ENCODE assay signal across 11 mouse cellular contexts in the genomic region with DNA sequence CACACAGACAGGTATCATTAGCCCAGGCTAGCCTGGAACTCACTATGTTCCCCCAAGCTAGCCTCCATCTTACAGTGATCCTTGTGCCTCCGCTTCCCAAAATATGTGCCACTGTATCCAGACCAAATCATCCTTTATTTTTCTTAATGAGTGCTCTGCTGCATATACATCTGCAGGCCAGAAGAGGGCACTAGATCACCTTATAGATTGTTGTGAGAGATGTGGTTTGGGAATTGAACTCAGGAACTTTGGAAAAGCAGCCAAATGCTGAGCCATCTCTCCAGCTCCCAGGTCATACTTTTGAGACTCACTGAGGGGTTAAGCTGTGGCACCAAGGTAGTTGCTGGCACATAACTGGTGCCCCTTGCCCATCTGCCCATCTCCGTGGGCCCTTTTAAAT. TPM values are rescaled to one million over a fixed set of nuclear protein-coding genes. Genes with fewer than 3 reads are reported as not detected.
DNase-seq lines count a peak whose midpoint lies in the region; ATAC-seq and TF ChIP-seq lines count a peak whose summit lies in the region.
"Had no signal": no experiment of that assay in that cellular context is flagged by ENCODE, and none has a peak within 500 bp of the region (broad histone marks: within the 10 kb centered on the region; RNA-seq: fewer than 3 reads in every experiment).

No protein-coding gene starts in this region.

- H3K4me1 ChIP-seq in heart, postnatal 0 days (ENCODE audit: control insufficient read depth, insufficient read depth), result 0 out of 2 replicates have a peak, but pooled peaks cover 1% of the 10 kb centered on the region
- peaks cover 13% of the 10 kb centered on the region for H3K4me1 ChIP-seq in heart, embryonic 10.5 days
- H3K4me1 ChIP-seq in midbrain, postnatal 0 days (ENCODE audit: insufficient read depth, low read length), result no peaks in the 10 kb centered on the region
- H3K4me1 ChIP-seq in midbrain, embryonic 10.5 days, result no peaks in the 10 kb centered on the region; the same call in 1 of the 2 replicates
- H3K4me1 ChIP-seq in bone marrow, adult 2 months (ENCODE audit: control insufficient read depth, insufficient read depth, low read length), result peaks cover 2% of the 10 kb centered on the region; the same call in 1 of the 2 replicates
- peaks cover 16% of the 10 kb centered on the region for H3K4me1 ChIP-seq in heart, embryonic 12.5 days (replicated peaks)

- TF ChIP-seq CTCF in heart, postnatal 0 days (IDR thresholded peaks at IDR 0.05; ENCODE audit: low read depth), result peak; percentile 88
- TF ChIP-seq CTCF in midbrain, postnatal 0 days (IDR thresholded peaks at IDR 0.05), result peak; percentile 86
- 0 out of 2 replicates have a peak, but pooled peaks have one; percentile 4 for TF ChIP-seq CTCF in bone marrow, adult 2 months (IDR thresholded peaks at IDR 0.05; ENCODE audit: control insufficient read depth, insufficient read depth, low read length)

- no peak for TF ChIP-seq EP300 in heart, postnatal 0 days (IDR thresholded peaks at IDR 0.05; ENCODE audit: low read depth)

- WGBS in heart, postnatal 0 days, result 65% methylated on average over 2 of the region's 2 CpGs
- 67% methylated on average over 2 of the region's 2 CpGs for WGBS in heart, embryonic 10.5 days
- 66% methylated on average over 2 of the region's 2 CpGs for WGBS in midbrain, postnatal 0 days
- 78% methylated on average over 2 of the region's 2 CpGs for WGBS in midbrain, embryonic 10.5 days
- 65% methylated on average over 2 of the region's 2 CpGs for WGBS in bone marrow, adult 2 months
- WGBS in heart, embryonic 12.5 days, result 70% methylated on average over 2 of the region's 2 CpGs

- H3K36me3 ChIP-seq in heart, postnatal 0 days (replicated peaks; ENCODE audit: control insufficient read depth, insufficient read depth, low read length), result no peaks in the 10 kb centered on the region
- no peaks in the 10 kb centered on the region for H3K36me3 ChIP-seq in heart, embryonic 10.5 days
- no peaks in the 10 kb centered on the region for H3K36me3 ChIP-seq in midbrain, postnatal 0 days (ENCODE audit: insufficient read depth, low read length)
- no peaks in the 10 kb centered on the region for H3K36me3 ChIP-seq in midbrain, embryonic 10.5 days
- H3K36me3 ChIP-seq in heart, embryonic 12.5 days, result no peaks in the 10 kb centered on the region
- H3K36me3 ChIP-seq: heart, embryonic 15.5 days; limb, embryonic 13.5 days had no signal

- no peak overlapping the region for H3K4me2 ChIP-seq in heart, postnatal 0 days (ENCODE audit: low read depth, low read length)
- H3K4me2 ChIP-seq in midbrain, postnatal 0 days (ENCODE audit: low read depth, low read length, poor library complexity, severe bottlenecking), result no peak overlapping the region
- H3K4me2 ChIP-seq in heart, embryonic 12.5 days, result no peak overlapping the region
- H3K4me2 ChIP-seq: heart, embryonic 15.5 days; limb, embryonic 13.5 days had no signal

- no peak overlapping the region for H3K4me3 ChIP-seq in heart, postnatal 0 days (ENCODE audit: low read depth, low read length)
- no peak overlapping the region for H3K4me3 ChIP-seq in heart, embryonic 10.5 days
- no peak overlapping the region for H3K4me3 ChIP-seq in midbrain, postnatal 0 days (ENCODE audit: low read depth, low read length)
- H3K4me3 ChIP-seq in midbrain, embryonic 10.5 days, result no peak overlapping the region
- H3K4me3 ChIP-seq in bone marrow, adult 2 months (replicated peaks; ENCODE audit: control insufficient read depth, low read depth, low read length), result no peak overlapping the region
- no peak overlapping the region for H3K4me3 ChIP-seq in heart, embryonic 12.5 days
- H3K4me3 ChIP-seq: heart, embryonic 15.5 days; limb, embryonic 13.5 days had no signal

- H3K9me3 ChIP-seq in heart, postnatal 0 days (replicated peaks; ENCODE audit: control insufficient read depth, low read length), result no peaks in the 10 kb centered on the region
- no peaks in the 10 kb centered on the region for H3K9me3 ChIP-seq in heart, embryonic 10.5 days
- H3K9me3 ChIP-seq in midbrain, postnatal 0 days (ENCODE audit: low read length), result no peaks in the 10 kb centered on the region
- no peaks in the 10 kb centered on the region for H3K9me3 ChIP-seq in midbrain, embryonic 10.5 days (replicated peaks)
- H3K9me3 ChIP-seq in heart, embryonic 12.5 days (replicated peaks), result no peaks in the 10 kb centered on the region
- H3K9me3 ChIP-seq: heart, embryonic 15.5 days; limb, embryonic 13.5 days had no signal

- DNase-seq in heart, postnatal 0 days (ENCODE audit: low spot score), result peak; percentile 70
- DNase-seq in heart, embryonic 10.5 days (ENCODE audit: low spot score), result no peak
- DNase-seq in midbrain, postnatal 0 days (ENCODE audit: low spot score), result peak; percentile 69
- DNase-seq in midbrain, embryonic 10.5 days (ENCODE audit: low spot score), result no peak
- peak; percentile 75 for DNase-seq in retina, postnatal 1 day
- no peak for DNase-seq in urinary bladder, adult 2 months (ENCODE audit: low spot score)
- DNase-seq: thymus, postnatal 4 days had no signal

- no peak for TF ChIP-seq POLR2A in bone marrow, adult 2 months (IDR thresholded peaks at IDR 0.05; ENCODE audit: borderline replicate concordance, control insufficient read depth, low read depth, low read length)

- no peak overlapping the region for H3K9ac ChIP-seq in heart, postnatal 0 days (replicated peaks; ENCODE audit: low read depth, low read length)
- H3K9ac ChIP-seq in midbrain, postnatal 0 days (replicated peaks; ENCODE audit: low read length, poor library complexity, severe bottlenecking), result no peak overlapping the region
- H3K9ac ChIP-seq in heart, embryonic 12.5 days, result no peak overlapping the region
- H3K9ac ChIP-seq: heart, embryonic 15.5 days; limb, embryonic 13.5 days had no signal

- no peaks in the 10 kb centered on the region for H3K27me3 ChIP-seq in heart, postnatal 0 days (ENCODE audit: control insufficient read depth, insufficient read depth, low read length)
- no peaks in the 10 kb centered on the region; the same call in 1 of the 2 replicates for H3K27me3 ChIP-seq in heart, embryonic 10.5 days (ENCODE audit: insufficient read depth, poor library complexity, severe bottlenecking)
- no peaks in the 10 kb centered on the region for H3K27me3 ChIP-seq in midbrain, postnatal 0 days (ENCODE audit: insufficient read depth, low read length)
- H3K27me3 ChIP-seq in midbrain, embryonic 10.5 days (ENCODE audit: low read depth, poor library complexity, severe bottlenecking), result no peaks in the 10 kb centered on the region
- no peaks in the 10 kb centered on the region for H3K27me3 ChIP-seq in heart, embryonic 12.5 days (replicated peaks)
- H3K27me3 ChIP-seq: heart, embryonic 15.5 days; limb, embryonic 13.5 days had no signal

- ATAC-seq in heart, postnatal 0 days (ENCODE audit: insufficient read depth, low read depth), result no peak
- ATAC-seq in midbrain, postnatal 0 days (ENCODE audit: low FRiP score), result no peak
- no peak for ATAC-seq in heart, embryonic 12.5 days (ENCODE audit: insufficient number of reproducible peaks, low FRiP score)

- H3K27ac ChIP-seq in heart, postnatal 0 days (ENCODE audit: low read depth), result no peak overlapping the region
- H3K27ac ChIP-seq in heart, embryonic 10.5 days, result no peak overlapping the region
- no peak overlapping the region for H3K27ac ChIP-seq in midbrain, postnatal 0 days (ENCODE audit: low read depth, low read length)
- no peak overlapping the region for H3K27ac ChIP-seq in midbrain, embryonic 10.5 days (replicated peaks)
- H3K27ac ChIP-seq in bone marrow, adult 2 months (ENCODE audit: control insufficient read depth, insufficient read depth, low read depth, low read length, poor library complexity), result no peak overlapping the region
- no peak overlapping the region for H3K27ac ChIP-seq in heart, embryonic 12.5 days (ENCODE audit: poor library complexity, severe bottlenecking)
- H3K27ac ChIP-seq: heart, embryonic 15.5 days; limb, embryonic 13.5 days had no signal

RNA-seq across cellular contexts. Expression of a gene that starts 11.2 kb away (rescaled TPM):
- 59.6 and 60.1 TPM in 2 replicates for total RNA-seq in heart, postnatal 0 days (2014; rRNA removed; ENCODE audit: low replicate concordance)
- 25.2 and 25.3 TPM in 2 replicates for polyA plus RNA-seq in heart, postnatal 0 days (2015; fragmentation: Nextera tagmentation; extraction: Ambion mirVana)
- 47.1 and 55.5 TPM in 2 replicates for polyA plus RNA-seq in heart, embryonic 10.5 days (2016; fragmentation: Nextera tagmentation; extraction: Ambion mirVana)
- total RNA-seq in midbrain, postnatal 0 days (2014; rRNA removed), result 39.5 and 40.9 TPM in 2 replicates
- 17.7 and 18.1 TPM in 2 replicates for polyA plus RNA-seq in midbrain, postnatal 0 days (2015; fragmentation: Nextera tagmentation; extraction: Ambion mirVana)
- 23.5 and 25.5 TPM in 2 replicates for polyA plus RNA-seq in midbrain, embryonic 10.5 days (2016; fragmentation: Nextera tagmentation; extraction: Ambion mirVana)
- polyA plus RNA-seq in bone marrow, adult 2 months (2011; ENCODE audit: insufficient read depth, insufficient read length, low replicate concordance, missing spikeins), result 2.1 and 9.9 TPM in 2 replicates
- 99.6 and 102 TPM in 2 replicates for polyA plus RNA-seq in urinary bladder, adult 2 months (2012; rRNA removed)
- 62.0 and 64.4 TPM in 2 replicates for polyA plus RNA-seq in heart, embryonic 12.5 days (2016; fragmentation: Nextera tagmentation; extraction: Ambion mirVana)

RNA-seq across cellular contexts. Expression of a gene that starts 17.7 kb away (rescaled TPM):
- 12.6 and 46.0 TPM in 2 replicates for total RNA-seq in heart, postnatal 0 days (2014; rRNA removed; ENCODE audit: low replicate concordance)
- 20.9 and 23.5 TPM in 2 replicates for polyA plus RNA-seq in heart, postnatal 0 days (2015; fragmentation: Nextera tagmentation; extraction: Ambion mirVana)
- 19.1 and 21.6 TPM in 2 replicates for polyA plus RNA-seq in heart, embryonic 10.5 days (2016; fragmentation: Nextera tagmentation; extraction: Ambion mirVana)
- 185 and 264 TPM in 2 replicates for total RNA-seq in midbrain, postnatal 0 days (2014; rRNA removed)
- polyA plus RNA-seq in midbrain, postnatal 0 days (2015; fragmentation: Nextera tagmentation; extraction: Ambion mirVana), result 424 and 430 TPM in 2 replicates
- polyA plus RNA-seq in midbrain, embryonic 10.5 days (2016; fragmentation: Nextera tagmentation; extraction: Ambion mirVana), result 31.4 and 45.6 TPM in 2 replicates
- polyA plus RNA-seq in bone marrow, adult 2 months (2011; ENCODE audit: insufficient read depth, insufficient read length, low replicate concordance, missing spikeins), result 2.5 and 3.2 TPM in 2 replicates
- 15.8 and 19.8 TPM in 2 replicates for polyA plus RNA-seq in urinary bladder, adult 2 months (2012; rRNA removed)
- polyA plus RNA-seq in heart, embryonic 12.5 days (2016; fragmentation: Nextera tagmentation; extraction: Ambion mirVana), result 30.8 and 31.1 TPM in 2 replicates

Comparison
In these comparisons a context has a peak if more than half of its experiments do, and no peak if none do; other contexts are left out.
1. DNase-seq: peak in heart, postnatal 0 days (single experiment), midbrain, postnatal 0 days (single experiment) and retina, postnatal 1 day (single experiment); none in heart, embryonic 10.5 days (single experiment), midbrain, embryonic 10.5 days (single experiment) and urinary bladder, adult 2 months (single experiment).
2. CTCF ChIP-seq: peak in every context shown above with its lines; median percentile 88 in heart, postnatal 0 days; 86 in midbrain, postnatal 0 days; 4 in bone marrow, adult 2 months.